Mouse (Mus musculus) MEL (cell line): ENCODE measurements around the gene Bin2. TPM values are rescaled to one million over a fixed set of nuclear protein-coding genes. Genes with fewer than 3 reads are reported as not detected.

ENCODE experiments used
- DNase-seq: peaks from one replicate; pipeline ENCODE4 v3.0.0; 2011; ENCODE audit warnings: low read depth, low spot score
- H3K27ac ChIP-seq: 2 replicates; pipeline ENCODE4 v1.5.1; 2012; ENCODE audit warnings: low read depth, mild to moderate bottlenecking, control low read depth, low read length, moderate library complexity; ENCODE audit not compliant: control insufficient read depth
- H3K27me3 ChIP-seq, 2 experiments: fragments of 150-350 bp in 1 of 2; sonication (generic) in 1 of 2; 2 replicates each; pipeline ENCODE4 v1.6.1; 2012; ENCODE audit warnings: low read length in 2 of 2, mild to moderate bottlenecking in 2 of 2, improper control_type of control experiment in 1 of 2, moderate library complexity in 1 of 2; ENCODE audit not compliant: insufficient read depth in 2 of 2, control insufficient read depth in 1 of 2
- H3K36me3 ChIP-seq, 2 experiments: 2 replicates each; pipeline ENCODE4 v1.6.1; 2012 to 2014; ENCODE audit warnings: low read length in 2 of 2, improper control_type of control experiment in 1 of 2, inconsistent platforms in 1 of 2, mild to moderate bottlenecking in 1 of 2; ENCODE audit not compliant: insufficient read depth in 2 of 2, control insufficient read depth in 1 of 2
- H3K4me1 ChIP-seq, 2 experiments: fragments of 150-350 bp in 1 of 2; sonication (generic) in 1 of 2; 2 replicates each; pipeline ENCODE4 v1.6.1; 2012; ENCODE audit warnings: low read length in 2 of 2, improper control_type of control experiment in 1 of 2, mild to moderate bottlenecking in 1 of 2; ENCODE audit not compliant: insufficient read depth in 2 of 2, control insufficient read depth in 1 of 2
- H3K4me3 ChIP-seq, 2 experiments: fragments of 150-350 bp in 1 of 2; sonication (generic) in 1 of 2; 2 replicates each; pipeline ENCODE4 v1.5.1; 2012; ENCODE audit warnings: low read depth in 2 of 2, low read length in 2 of 2, mild to moderate bottlenecking in 2 of 2, moderate library complexity in 2 of 2, control low read depth in 1 of 2, improper control_type of control experiment in 1 of 2; ENCODE audit not compliant: control insufficient read depth in 1 of 2, insufficient read depth in 1 of 2
- H3K79me2 ChIP-seq: 2 replicates; pipeline ENCODE4 v1.6.1; 2012; ENCODE audit warnings: mild to moderate bottlenecking, low read length, moderate library complexity; ENCODE audit not compliant: control insufficient read depth, poor library complexity, insufficient read depth
- H3K9ac ChIP-seq: 2 replicates; pipeline ENCODE4 v1.6.1; 2012; ENCODE audit warnings: low read depth, mild to moderate bottlenecking, control low read depth, low read length, moderate library complexity; ENCODE audit not compliant: control insufficient read depth, poor library complexity, severe bottlenecking
- H3K9me3 ChIP-seq: fragments of 150-350 bp; sonication (generic); replicated peaks from 2 replicates; pipeline ENCODE4 v1.6.1; 2012; ENCODE audit warnings: mild to moderate bottlenecking, low read length, improper control_type of control experiment, moderate library complexity; ENCODE audit not compliant: insufficient read depth
- CHD1 ChIP-seq: IDR thresholded peaks from 2 replicates; pipeline ENCODE4 v1.6.1; 2012; ENCODE audit warnings: low read depth, mild to moderate bottlenecking, inconsistent platforms, low read length, improper control_type of control experiment
- CHD2 ChIP-seq: IDR thresholded peaks from 2 replicates; pipeline ENCODE4 v1.6.1; 2011; ENCODE audit warnings: low read length, improper control_type of control experiment
- CTCF ChIP-seq, 3 experiments: IDR thresholded peaks in 2 of 3; conservative IDR thresholded peaks in 1 of 3; 2 replicates each; pipeline ENCODE4 v1.5.1; 2011 to 2012; ENCODE audit warnings: low read length in 3 of 3, low read depth in 2 of 3, mild to moderate bottlenecking in 2 of 3, improper control_type of control experiment in 1 of 3, inconsistent platforms in 1 of 3, mixed read lengths in 1 of 3, moderate library complexity in 1 of 3; ENCODE audit not compliant: control insufficient read depth in 1 of 3, insufficient read depth in 1 of 3, poor library complexity in 1 of 3, severe bottlenecking in 1 of 3
- GATA1 ChIP-seq: IDR thresholded peaks from 2 replicates; pipeline ENCODE4 v1.6.1; 2011; ENCODE audit warnings: low read depth, low read length, improper control_type of control experiment
- JUND ChIP-seq: IDR thresholded peaks from 2 replicates; pipeline ENCODE4 v1.6.1; 2011; ENCODE audit warnings: low read depth, mild to moderate bottlenecking, improper control_type of control experiment, low read length
- MAFK ChIP-seq: IDR thresholded peaks from 2 replicates; pipeline ENCODE4 v1.6.1; 2011; ENCODE audit warnings: low read depth, mild to moderate bottlenecking, low read length, improper control_type of control experiment, borderline replicate concordance
- MAZ ChIP-seq: IDR thresholded peaks from 2 replicates; pipeline ENCODE4 v1.6.1; 2012; ENCODE audit warnings: low read depth, mild to moderate bottlenecking, inconsistent platforms, low read length, improper control_type of control experiment
- MEF2A ChIP-seq: IDR thresholded peaks from 2 replicates; pipeline ENCODE4 v1.6.1; 2014; ENCODE audit warnings: low read depth, mild to moderate bottlenecking, inconsistent platforms, low read length, improper control_type of control experiment; ENCODE audit not compliant: poor library complexity, insufficient replicate concordance, severe bottlenecking; ENCODE audit errors: extremely low read depth
- MXI1 ChIP-seq: IDR thresholded peaks from 2 replicates; pipeline ENCODE4 v1.6.1; 2011; ENCODE audit warnings: mild to moderate bottlenecking, low read depth, low read length, improper control_type of control experiment
- MYB ChIP-seq: IDR thresholded peaks from 2 replicates; pipeline ENCODE4 v1.6.1; 2011; ENCODE audit warnings: mild to moderate bottlenecking, low read depth, low read length, improper control_type of control experiment
- MYC ChIP-seq: IDR thresholded peaks from 2 replicates; pipeline ENCODE4 v1.6.1; 2011; ENCODE audit warnings: low read depth, mild to moderate bottlenecking, low read length, improper control_type of control experiment, moderate library complexity
- NRF1 ChIP-seq: IDR thresholded peaks from 2 replicates; pipeline ENCODE4 v1.6.1; 2014; ENCODE audit warnings: low read depth, mild to moderate bottlenecking, inconsistent platforms, low read length, improper control_type of control experiment, moderate library complexity; ENCODE audit not compliant: poor library complexity, insufficient read depth, severe bottlenecking
- POLR2AphosphoS2 ChIP-seq: IDR thresholded peaks from 2 replicates; pipeline ENCODE4 v1.6.1; 2011; ENCODE audit warnings: low read length, improper control_type of control experiment
- RCOR1 ChIP-seq: IDR thresholded peaks from 2 replicates; pipeline ENCODE4 v1.6.1; 2012; ENCODE audit warnings: low read depth, mild to moderate bottlenecking, inconsistent platforms, low read length, improper control_type of control experiment
- SMC3 ChIP-seq: IDR thresholded peaks from 2 replicates; pipeline ENCODE4 v1.6.1; 2011; ENCODE audit warnings: low read depth, low read length, improper control_type of control experiment
- TAL1 ChIP-seq: IDR thresholded peaks from 2 replicates; pipeline ENCODE4 v1.6.1; 2012; ENCODE audit warnings: mild to moderate bottlenecking, inconsistent platforms, low read length, moderate library complexity, mixed read lengths
- TBP ChIP-seq: IDR thresholded peaks from 2 replicates; pipeline ENCODE4 v1.8.0; 2011; ENCODE audit warnings: low read depth, low read length, improper control_type of control experiment
- TCF12 ChIP-seq: IDR thresholded peaks from 2 replicates; pipeline ENCODE4 v1.6.1; 2014; ENCODE audit warnings: low read depth, mild to moderate bottlenecking, inconsistent platforms, low read length, improper control_type of control experiment, moderate library complexity
- UBTF ChIP-seq: IDR thresholded peaks from 2 replicates; pipeline ENCODE4 v1.6.1; 2012; ENCODE audit warnings: low read depth, mild to moderate bottlenecking, inconsistent platforms, low read length, improper control_type of control experiment, moderate library complexity, borderline replicate concordance; ENCODE audit not compliant: insufficient read depth
- ZC3H11A ChIP-seq: IDR thresholded peaks from 2 replicates; pipeline ENCODE4 v1.6.1; 2012; ENCODE audit warnings: low read depth, mild to moderate bottlenecking, inconsistent platforms, low read length, improper control_type of control experiment
- ZKSCAN1 ChIP-seq: IDR thresholded peaks from 2 replicates; pipeline ENCODE4 v1.6.1; 2012; ENCODE audit warnings: low read depth, mild to moderate bottlenecking, inconsistent platforms, low read length, improper control_type of control experiment, moderate library complexity
- ZNF384 ChIP-seq: IDR thresholded peaks from 2 replicates; pipeline ENCODE4 v1.6.1; 2012; ENCODE audit warnings: low read depth, mild to moderate bottlenecking, inconsistent platforms, low read length, improper control_type of control experiment
- polyA plus RNA-seq, 2 experiments: library from polyadenylated mRNA; stranded (reverse) in 1 of 2; unstranded in 1 of 2; fragments of >175 nt in 1 of 2; fragments of >200 nt in 1 of 2; gene quantifications; 2 replicates each; pipeline versions ENCODE4 v1.2.1 to v1.2.4; 2012; ENCODE audit warnings: low replicate concordance in 2 of 2, low read depth in 1 of 2; ENCODE audit not compliant: insufficient read length in 2 of 2, insufficient read depth in 1 of 2, missing spikeins in 1 of 2
- total RNA-seq: library from RNA; depleted of rRNA; stranded (reverse); fragments of 300-350 nt; gene quantifications from 2 replicates; pipeline ENCODE4 v1.2.3, GENCODE M21; 2012

Bin2 gene
- total and polyA plus RNA-seq, 3 experiments = 79.9 to 128 (median 106) TPM

DNA sequence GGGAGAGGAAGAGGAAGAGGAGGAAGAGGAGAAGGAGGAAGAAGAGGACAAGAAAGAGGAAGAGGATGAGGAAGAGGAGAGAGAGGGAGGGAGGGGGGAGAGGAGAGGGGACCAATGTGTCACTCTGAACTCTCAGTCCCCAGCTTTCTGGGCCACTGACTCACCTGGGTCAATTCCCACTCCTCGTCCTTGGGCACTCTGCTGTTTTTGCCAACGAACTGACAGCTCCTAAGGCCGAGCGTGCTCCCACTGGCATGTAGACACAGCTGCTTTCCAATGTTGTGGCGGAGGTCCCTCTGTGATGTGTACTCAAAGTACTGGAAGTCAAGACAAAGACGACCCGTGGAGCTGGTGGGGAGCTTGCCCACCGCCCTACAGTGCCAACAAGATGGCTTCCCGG, 25.1 kb upstream of the Bin2 start:
- Histone ChIP-seq H3K9ac (no peak overlapping the region), H3K36me3 (no peaks in the 10 kb centered on the region; a peak in 1 of 4 replicates), H3K9me3 (no peaks in the 10 kb centered on the region), H3K27ac (no peak overlapping the region), H3K4me1 (no peaks in the 10 kb centered on the region; a peak in 1 of 4 replicates), H3K79me2 (no peaks in the 10 kb centered on the region), H3K4me3 (no peak overlapping the region), H3K27me3 (no peaks in the 10 kb centered on the region)
- TF ChIP-seq CHD2 = no peak
- no peak for TF ChIP-seq MAZ
- TF ChIP-seq RCOR1 = no peak
- no peak for TF ChIP-seq MXI1
- TF ChIP-seq ZNF384 = no peak
- no peak for TF ChIP-seq TCF12
- TF ChIP-seq MAFK = no peak
- no peak for TF ChIP-seq ZKSCAN1
- TF ChIP-seq MYB = no peak
- no peak for TF ChIP-seq JUND
- TF ChIP-seq POLR2AphosphoS2 = no peak
- TF ChIP-seq CHD1 = no peak
- TF ChIP-seq SMC3 = no peak
- no peak for TF ChIP-seq GATA1
- TF ChIP-seq UBTF = no peak
- no peak for TF ChIP-seq ZC3H11A
- TF ChIP-seq TAL1 = no peak
- no peak for TF ChIP-seq MEF2A
- no peak for TF ChIP-seq TBP
- no peak for TF ChIP-seq CTCF (IDR thresholded peaks at IDR 0.05 in 2 of 3, conservative IDR thresholded peaks at IDR 0.05 in 1 of 3; ENCODE audit: control insufficient read depth in 1 of 3, insufficient read depth in 1 of 3, low read depth in 2 of 3, low read length in 3 of 3, poor library complexity in 1 of 3, severe bottlenecking in 1 of 3)
- no peak for DNase-seq

DNA sequence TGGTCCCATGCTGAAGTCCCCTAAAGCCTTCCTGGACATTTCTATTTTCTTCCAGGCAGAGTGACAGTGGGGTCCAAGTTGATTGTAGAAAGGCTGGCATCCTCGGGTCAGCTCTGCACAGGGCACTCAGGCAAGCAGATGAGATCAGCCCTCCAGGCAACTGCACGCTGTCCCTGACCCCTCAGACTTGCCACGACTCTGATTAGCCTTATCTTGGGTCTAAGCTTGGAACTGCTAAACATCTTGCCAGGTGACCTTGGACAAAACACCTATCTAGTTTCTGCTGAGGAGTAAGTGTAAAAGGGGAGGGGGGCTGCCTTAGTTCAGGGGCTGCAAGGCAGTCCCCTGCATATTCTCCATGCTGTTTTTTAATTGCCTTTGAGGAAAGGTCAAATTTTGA, 22.6 kb upstream of the Bin2 start:
- Histone ChIP-seq H3K4me1 (peaks cover 7 to 10% of the 10 kb centered on the region in 2 experiments; a peak in 3 of 4 replicates), H3K9ac (no peak overlapping the region), H3K4me3 (no peak overlapping the region), H3K27me3 (no peaks in the 10 kb centered on the region), H3K36me3 (peaks cover 0 to 8% of the 10 kb centered on the region in 2 experiments; a peak in 3 of 4 replicates), H3K27ac (no peak overlapping the region), H3K79me2 (no peaks in the 10 kb centered on the region), H3K9me3 (no peaks in the 10 kb centered on the region)
- no peak for TF ChIP-seq RCOR1
- no peak for TF ChIP-seq MYC
- TF ChIP-seq NRF1 = no peak
- TF ChIP-seq MYB = no peak
- DNase-seq = no peak
